Mouse (Mus musculus): ENCODE data around the gene Cyfip1.

DNA sequence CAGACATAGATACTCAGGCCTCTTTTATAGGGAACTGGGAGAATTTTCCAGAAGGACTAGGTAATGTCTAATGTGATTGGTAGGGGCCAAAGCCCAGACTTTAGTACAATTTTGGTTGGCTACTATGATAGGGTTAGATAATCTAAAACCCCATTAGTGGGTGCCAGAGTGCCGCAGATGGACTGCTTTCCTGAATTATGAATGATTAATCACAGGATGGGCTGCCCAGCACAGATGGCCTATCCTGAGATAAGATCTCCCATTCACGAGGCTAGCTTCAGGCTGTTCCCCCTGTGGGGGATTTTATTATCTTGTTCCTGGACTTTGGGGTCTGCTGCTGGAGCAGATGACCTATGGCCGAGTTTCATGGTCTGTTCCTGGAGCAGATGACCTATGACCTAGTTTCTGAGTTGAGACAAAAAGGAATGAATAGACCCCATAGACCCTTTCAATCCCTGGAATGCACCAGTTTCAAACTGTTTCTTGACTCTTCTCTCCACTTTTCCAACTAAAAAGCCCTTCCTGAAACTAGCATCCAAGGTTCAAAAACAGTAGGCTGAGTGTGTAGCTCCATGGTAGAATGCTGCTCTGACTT, 125.4 kb downstream of the Cyfip1 start:
- TF ChIP-seq POLR2A (IDR thresholded peaks at IDR 0.05; ENCODE audit: borderline replicate concordance, extremely low read depth, insufficient read depth, insufficient read length, poor library complexity, severe bottlenecking) (no peak), CTCF (IDR thresholded peaks at IDR 0.05; ENCODE audit: borderline replicate concordance, extremely low read depth, insufficient read depth, insufficient read length) (no peak)
